Mouse (Mus musculus) heart, adult 2 months (tissue): ENCODE measurements around the gene Zfhx3. TPM values are rescaled to one million over a fixed set of nuclear protein-coding genes. Genes with fewer than 3 reads are reported as not detected.

Experiments used
- DNase-seq, 2 experiments: peaks; one replicate each; pipeline ENCODE4 v3.0.0; 2021
- H3K27ac ChIP-seq: fragments of 200-600 bp; 2 replicates; pipeline ENCODE4 v1.8.1; 2022
- H3K27me3 ChIP-seq: fragments of 200-500 bp; 2 replicates; pipeline ENCODE4 v1.6.1; 2012; ENCODE audit warnings: mild to moderate bottlenecking, low read length, inconsistent platforms, mixed read lengths; ENCODE audit not compliant: control insufficient read depth, insufficient read depth
- H3K36me3 ChIP-seq: fragments of 200-500 bp; 2 replicates; pipeline ENCODE4 v1.6.1; 2012; ENCODE audit warnings: low read length, inconsistent platforms; ENCODE audit not compliant: control insufficient read depth, insufficient read depth
- H3K4me1 ChIP-seq: fragments of 200-500 bp; 2 replicates; pipeline ENCODE4 v1.6.1; 2011; ENCODE audit warnings: low read length; ENCODE audit not compliant: control insufficient read depth, insufficient read depth
- H3K4me3 ChIP-seq: fragments of 200-600 bp; 2 replicates; pipeline ENCODE4 v1.8.1; 2022
- H3K79me2 ChIP-seq: fragments of 200-500 bp; replicated peaks from 2 replicates; pipeline ENCODE4 v1.6.1; 2012; ENCODE audit warnings: mild to moderate bottlenecking, inconsistent platforms, low read length, moderate library complexity, mixed read lengths; ENCODE audit not compliant: control insufficient read depth, insufficient read depth
- H3K9ac ChIP-seq: fragments of 200-500 bp; 2 replicates; pipeline ENCODE4 v1.6.1; 2012; ENCODE audit warnings: low read depth, mild to moderate bottlenecking, control low read depth, inconsistent platforms, low read length, mixed read lengths
- CTCF ChIP-seq: fragments of 200-600 bp; IDR thresholded peaks from 2 replicates; pipeline ENCODE4 v1.8.1; 2022; ENCODE audit warnings: antibody characterized with exemption, mild to moderate bottlenecking, moderate library complexity
- EP300 ChIP-seq: fragments of 200-500 bp; IDR thresholded peaks from 2 replicates; pipeline ENCODE4 v1.6.1; 2011; ENCODE audit warnings: low read depth, low read length, control low read depth; ENCODE audit not compliant: insufficient read depth
- POLR2A ChIP-seq: fragments of 200-500 bp; IDR thresholded peaks from 2 replicates; pipeline ENCODE4 v1.6.1; 2011; ENCODE audit warnings: mild to moderate bottlenecking, low read depth, low read length, control low read depth; ENCODE audit not compliant: insufficient read depth
- WGBS: fragments of 180-500 bp; shearing (Covaris S2); methylation state at CpG from one replicate; pipeline ENCODE4 v1.1.7; 2018; 5-methylcytosine and 5-hydroxymethylcytosine counted together
- intact Hi-C: fragments of 180-260 bp; cut with DNase I; formaldehyde crosslinking; loops from one replicate; pipeline ENCODE4 v1.15.1; 2025
- microRNA-seq, 2 experiments: library from miRNA; unstranded; fragments of <30 nt; microRNA quantifications; one replicate each; pipeline ENCODE4 v1.2.0; 2021
- polyA plus RNA-seq: library from polyadenylated mRNA; depleted of rRNA; stranded (reverse); fragments of >200 nt; gene quantifications from 2 replicates; pipeline ENCODE4 v1.2.3, GENCODE M21; 2012
- total RNA-seq, 2 experiments: library from RNA; stranded (reverse); gene quantifications; 2 replicates each; pipeline ENCODE4 v1.2.3; 2021

The Zfhx3 gene
- total and polyA plus RNA-seq, 3 experiments: 1.8 to 8.3 (median 6.9) TPM

DNA sequence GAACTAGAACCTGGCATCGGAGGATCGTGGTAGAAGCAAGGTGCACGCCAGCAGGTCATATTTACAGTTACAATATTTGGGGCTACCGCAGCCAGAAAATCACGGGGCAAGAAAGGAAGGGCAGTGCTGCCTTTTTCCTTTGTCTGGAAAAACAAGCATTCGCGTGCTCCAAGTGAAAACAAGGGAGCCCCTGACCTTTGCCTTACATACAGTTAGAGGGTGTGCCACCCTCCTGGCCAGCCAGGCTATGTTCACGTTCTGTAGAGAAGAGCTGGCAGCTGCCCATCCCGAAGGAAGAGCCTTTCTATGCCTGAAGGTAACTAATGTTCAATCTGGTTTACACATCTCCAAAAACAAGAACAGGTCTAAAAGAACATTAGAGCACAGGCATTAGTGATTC, 1064.5 kb downstream of the Zfhx3 start:
- WGBS: 56% methylated on average over 9 of the region's 9 CpGs
- no peaks in the 10 kb centered on the region for H3K79me2 ChIP-seq
- no peaks in the 10 kb centered on the region for H3K27me3 ChIP-seq
- H3K4me3 ChIP-seq: no peak overlapping the region
- H3K36me3 ChIP-seq: no peaks in the 10 kb centered on the region
- intact Hi-C loops: no loop called here
- no peaks in the 10 kb centered on the region for H3K4me1 ChIP-seq
- H3K27ac ChIP-seq: no peak overlapping the region
- no peak overlapping the region for H3K9ac ChIP-seq
- no peak for DNase-seq
- TF ChIP-seq CTCF (no peak), POLR2A (no peak), EP300 (no peak)

Small RNAs within 50 kb of the gene (microRNA-seq; reads per million reads assigned to microRNA genes)
- gene Mir3108: 0 reads per million in 2 experiments
